Mouse (Mus musculus): ENCODE data around the gene Hoxc5.

The Hoxc5 gene

GRCm38 (mm10) chr15:102990461-102991397, 23.5 kb downstream of the Hoxc5 start, which contains the start of gene Hoxc8:
TSS of gene Hoxc8 (plus strand) at chr15:102990607.
- no peak for DNase-seq (ENCODE audit: low spot score)

- DNase-seq (ENCODE audit: low spot score): no peak
These were observed 24.5 kb downstream of the Hoxc5 start for GRCm38 (mm10) chr15:102991782-102992181.

- no peak for DNase-seq (ENCODE audit: low spot score)
These were observed 25.0 kb downstream of the Hoxc5 start for GRCm38 (mm10) chr15:102992206-102992605.

- DNase-seq (ENCODE audit: low spot score): no peak
These were observed 25.6 kb downstream of the Hoxc5 start for GRCm38 (mm10) chr15:102992863-102993262.

GRCm38 (mm10) chr15:102996548-102996947, 29.3 kb downstream of the Hoxc5 start:
- DNase-seq (ENCODE audit: low spot score): no peak

GRCm38 (mm10) chr15:102997431-102997830, 30.2 kb downstream of the Hoxc5 start:
- no peak for DNase-seq (ENCODE audit: low spot score)

GRCm38 (mm10) chr15:102997939-102998355, 30.7 kb downstream of the Hoxc5 start, which contains the start of gene Hoxc6:
TSS of gene Hoxc6 (plus strand) at chr15:102998257.
- no peak for DNase-seq (ENCODE audit: low spot score)

GRCm38 (mm10) chr15:102998608-102999182, 31.5 kb downstream of the Hoxc5 start:
- DNase-seq (ENCODE audit: low spot score): no peak

GRCm38 (mm10) chr15:102999183-102999831, 32.1 kb downstream of the Hoxc5 start:
- no peak for DNase-seq (ENCODE audit: low spot score)

- no peak for DNase-seq (ENCODE audit: low spot score)
These were observed 32.7 kb downstream of the Hoxc5 start for GRCm38 (mm10) chr15:102999955-103000354.

GRCm38 (mm10) chr15:103000501-103000901, 33.3 kb downstream of the Hoxc5 start:
- no peak for DNase-seq (ENCODE audit: low spot score)

- DNase-seq (ENCODE audit: low spot score): no peak
These were observed 34.1 kb downstream of the Hoxc5 start for GRCm38 (mm10) chr15:103001370-103001769.

- no peak for DNase-seq (ENCODE audit: low spot score)
These were observed 34.9 kb downstream of the Hoxc5 start for GRCm38 (mm10) chr15:103002156-103002555.

- no peak for DNase-seq (ENCODE audit: low spot score)
These were observed 35.7 kb downstream of the Hoxc5 start for GRCm38 (mm10) chr15:103002821-103003448.

GRCm38 (mm10) chr15:103005308-103005707, 38.1 kb downstream of the Hoxc5 start:
- DNase-seq (ENCODE audit: low spot score): no peak

- no peak for DNase-seq (ENCODE audit: low spot score)
These were observed 38.6 kb downstream of the Hoxc5 start for GRCm38 (mm10) chr15:103005797-103006196.

- DNase-seq (ENCODE audit: low spot score): no peak
These were observed 39.1 kb downstream of the Hoxc5 start for GRCm38 (mm10) chr15:103006326-103006725.

GRCm38 (mm10) chr15:103009265-103010111, 42.2 kb downstream of the Hoxc5 start:
- no peak for DNase-seq (ENCODE audit: low spot score)

- no peak for DNase-seq (ENCODE audit: low spot score)
These were observed 43.0 kb downstream of the Hoxc5 start for GRCm38 (mm10) chr15:103010112-103010846.

- no peak for DNase-seq (ENCODE audit: low spot score)
These were observed 43.8 kb downstream of the Hoxc5 start for GRCm38 (mm10) chr15:103010847-103011555.

Data from layer of hippocampus, adult 11-12 months (tissue).